Mouse (Mus musculus) ES-E14 (cell line): ENCODE measurements around the gene Olfr574.

Source experiments
- CHD2 ChIP-seq: IDR thresholded peaks from 2 replicates; pipeline ENCODE4 v1.6.1; 2014; ENCODE audit warnings: mild to moderate bottlenecking, low read depth, low read length, inconsistent platforms
- ZC3H11A ChIP-seq: IDR thresholded peaks from 2 replicates; pipeline ENCODE4 v1.6.1; 2012; ENCODE audit warnings: low read depth, mild to moderate bottlenecking, inconsistent platforms, low read length, borderline replicate concordance

DNA sequence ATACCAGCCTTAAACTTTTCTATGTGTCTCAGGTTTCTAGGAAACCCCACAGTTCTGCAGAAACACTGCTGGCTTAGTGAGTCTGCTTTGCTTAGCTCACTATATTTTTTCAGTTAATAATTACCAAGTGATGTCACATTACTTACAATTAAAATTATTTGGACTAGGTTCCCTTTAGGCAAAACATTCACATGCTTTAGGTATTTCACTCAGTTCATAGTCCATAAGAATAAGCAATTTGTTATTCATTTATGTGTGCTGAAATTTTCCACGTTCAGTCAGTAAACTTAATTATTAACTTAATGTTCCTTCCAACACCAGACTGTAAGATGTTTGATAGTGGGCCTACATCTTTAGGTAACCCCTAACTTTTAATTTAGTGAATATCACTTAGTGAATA is 2.5 kb downstream of the Olfr574 start:
- TF ChIP-seq ZC3H11A (no peak), CHD2 (no peak)
